Mouse (Mus musculus): Measurements from ENCODE around the gene Rtf2. TPM values are rescaled to one million over a fixed set of nuclear protein-coding genes. Genes with fewer than 3 reads are reported as not detected.

The Rtf2 gene
- total RNA-seq, 4 experiments from 2014 or later: 24.4 to 30.5 (median 27.4) TPM

DNA sequence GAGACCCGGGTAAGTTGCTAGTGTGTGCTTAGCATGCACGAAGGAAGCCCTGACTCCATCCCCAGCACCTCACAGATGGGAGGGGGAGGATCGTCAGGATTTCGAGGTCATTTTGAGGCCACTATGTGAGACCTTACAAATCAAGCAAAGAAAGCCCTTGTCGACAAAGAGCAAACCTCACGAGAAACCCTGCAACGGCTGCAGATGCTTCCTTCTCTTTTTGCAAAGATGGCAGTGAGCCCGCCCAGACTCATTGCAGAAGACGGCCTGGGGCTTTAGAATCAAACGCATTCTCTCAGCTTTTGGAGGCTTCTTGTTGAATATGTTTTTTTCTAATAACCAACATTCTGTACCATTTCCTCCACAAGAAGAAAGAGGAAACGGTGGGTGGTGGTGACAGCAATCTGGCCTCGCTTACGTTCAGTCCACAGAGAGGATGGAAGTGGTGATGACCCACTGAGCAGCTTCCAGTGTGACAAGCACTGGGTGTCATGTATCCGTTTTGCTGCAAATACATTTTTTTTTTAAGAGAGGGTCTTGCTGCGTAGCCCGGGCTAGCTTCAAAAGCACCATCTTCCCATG is 2.9 kb upstream of the Rtf2 start:
- no peak for DNase-seq (ENCODE audit: low spot score in 2 of 2)

- DNase-seq (ENCODE audit: low spot score in 2 of 2): no peak
Measured at GRCm38 (mm10) chr2:172440640-172441005, 267 bp downstream of the Rtf2 start.

- no peak for DNase-seq (ENCODE audit: low spot score in 2 of 2)
Measured at GRCm38 (mm10) chr2:172441176-172441575, 820 bp downstream of the Rtf2 start.

- no peak for DNase-seq (ENCODE audit: low spot score in 2 of 2)
Measured at GRCm38 (mm10) chr2:172445617-172446016, 5.3 kb downstream of the Rtf2 start.

DNA sequence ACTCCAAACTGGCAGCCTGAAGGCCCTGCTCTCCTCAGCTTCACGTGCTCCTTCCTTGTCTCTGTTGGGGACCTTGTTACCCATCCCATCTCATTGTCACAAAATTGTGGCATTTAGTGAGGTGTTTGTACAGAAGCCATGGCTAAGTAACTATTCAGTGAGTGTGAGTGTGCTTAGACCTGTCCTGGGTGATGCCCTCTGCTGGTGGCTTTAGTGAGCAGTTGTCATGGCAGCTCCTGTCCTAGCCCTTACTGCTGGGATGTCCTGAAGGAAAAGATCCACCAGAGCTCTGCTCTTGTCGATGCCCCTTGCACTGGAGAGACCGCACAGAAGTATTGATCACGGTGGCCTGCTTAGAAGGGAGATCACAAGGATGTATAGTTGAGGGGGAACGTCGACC is 7.0 kb downstream of the Rtf2 start:
- DNase-seq (ENCODE audit: low spot score in 2 of 2): no peak

- DNase-seq (ENCODE audit: low spot score in 2 of 2): no peak
Measured at GRCm38 (mm10) chr2:172448329-172448728, 8.0 kb downstream of the Rtf2 start.

DNA sequence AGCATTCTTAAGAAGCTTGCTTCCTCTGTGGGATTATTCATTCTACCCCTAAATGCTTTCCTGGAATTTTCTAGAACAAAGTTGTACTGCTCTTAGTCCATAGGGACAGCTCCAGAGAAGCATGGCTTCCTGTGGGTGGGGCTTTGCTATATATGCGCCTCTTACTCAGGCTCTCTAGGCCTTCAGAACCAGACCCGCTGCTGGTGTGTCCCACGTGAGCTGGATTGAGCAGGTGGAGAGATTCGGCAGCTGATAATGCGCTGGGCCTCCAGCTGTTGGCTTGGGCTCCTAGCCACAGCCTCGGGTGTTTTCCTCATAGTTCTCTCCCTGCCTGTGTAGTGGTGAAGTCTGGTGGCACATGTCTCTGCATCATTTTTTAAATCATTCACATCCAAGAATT is 10.3 kb downstream of the Rtf2 start:
- no peak for DNase-seq (ENCODE audit: low spot score in 2 of 2)

GRCm38 (mm10) chr2:172452031-172452430 is 11.7 kb downstream of the Rtf2 start:
- no peak for DNase-seq (ENCODE audit: low spot score in 2 of 2)

- no peak for DNase-seq (ENCODE audit: low spot score in 2 of 2)
Measured at GRCm38 (mm10) chr2:172452458-172452857, 12.1 kb downstream of the Rtf2 start.

GRCm38 (mm10) chr2:172458496-172458895 is 18.1 kb downstream of the Rtf2 start, which contains the start of gene Gcnt7:
Gene Gcnt7 (minus strand): TSS chr2:172458596.
- DNase-seq (ENCODE audit: low spot score in 2 of 2): no peak

- no peak for DNase-seq (ENCODE audit: low spot score in 2 of 2)
Measured at GRCm38 (mm10) chr2:172460647-172461046, 20.3 kb downstream of the Rtf2 start.

DNA sequence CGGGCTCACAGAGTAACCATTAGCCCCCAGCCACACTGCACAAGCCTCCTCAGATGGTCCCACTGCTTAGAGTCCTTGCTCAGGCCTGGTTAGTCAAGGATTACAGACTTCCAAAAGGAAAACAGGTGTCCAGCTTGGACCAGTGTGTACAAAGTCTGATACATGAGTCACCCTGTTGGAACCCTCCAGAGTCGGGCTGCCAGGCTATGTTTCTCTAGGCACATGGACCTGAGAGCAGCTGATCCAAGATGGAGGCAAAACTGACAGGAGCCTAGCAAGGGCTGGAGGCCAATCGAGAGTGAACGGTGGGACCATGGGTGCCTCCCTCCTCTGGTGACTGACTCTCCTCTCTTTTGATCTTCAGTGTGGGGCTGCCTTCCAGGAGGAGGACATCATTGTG is 22.5 kb downstream of the Rtf2 start:
- peak in 1 of 2 experiments; percentile 25 for DNase-seq (ENCODE audit: low spot score in 2 of 2)

DNA sequence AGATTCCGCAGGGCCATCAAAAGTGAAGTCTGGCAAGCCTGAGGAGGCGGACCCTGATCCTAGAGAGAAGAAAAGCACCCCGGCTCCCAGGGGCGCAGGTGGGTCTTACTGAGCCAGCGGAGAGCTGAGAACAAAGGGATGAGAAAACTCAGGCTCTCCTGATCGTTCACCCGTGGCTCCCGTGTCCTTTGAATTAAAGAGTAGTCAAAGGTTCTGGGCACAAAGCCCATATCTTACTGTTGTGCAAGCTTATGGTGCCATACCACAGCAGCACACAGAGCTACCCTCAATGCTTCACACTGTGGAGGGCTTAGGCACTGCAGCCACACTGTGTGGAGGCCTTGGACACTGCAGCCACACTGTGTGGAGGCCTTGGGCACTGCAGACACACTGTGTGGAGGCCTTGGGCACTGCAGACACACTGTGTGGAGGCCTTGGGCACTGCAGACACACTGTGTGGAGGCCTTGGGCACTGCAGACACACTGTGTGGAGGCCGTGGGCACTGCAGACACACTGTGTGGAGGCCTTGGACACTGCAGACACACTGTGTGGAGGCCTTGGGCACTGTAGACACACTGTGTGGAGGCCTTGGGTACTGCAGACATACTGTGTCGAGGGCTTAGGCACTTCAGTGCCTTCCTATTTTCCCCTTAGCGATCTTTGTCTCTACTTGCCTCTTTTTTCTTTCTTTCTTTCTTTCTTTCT is 26.2 kb downstream of the Rtf2 start:
- no peak for DNase-seq (ENCODE audit: low spot score in 2 of 2)

GRCm38 (mm10) chr2:172467206-172467605 is 26.9 kb downstream of the Rtf2 start:
- no peak for DNase-seq (ENCODE audit: low spot score in 2 of 2)

DNA sequence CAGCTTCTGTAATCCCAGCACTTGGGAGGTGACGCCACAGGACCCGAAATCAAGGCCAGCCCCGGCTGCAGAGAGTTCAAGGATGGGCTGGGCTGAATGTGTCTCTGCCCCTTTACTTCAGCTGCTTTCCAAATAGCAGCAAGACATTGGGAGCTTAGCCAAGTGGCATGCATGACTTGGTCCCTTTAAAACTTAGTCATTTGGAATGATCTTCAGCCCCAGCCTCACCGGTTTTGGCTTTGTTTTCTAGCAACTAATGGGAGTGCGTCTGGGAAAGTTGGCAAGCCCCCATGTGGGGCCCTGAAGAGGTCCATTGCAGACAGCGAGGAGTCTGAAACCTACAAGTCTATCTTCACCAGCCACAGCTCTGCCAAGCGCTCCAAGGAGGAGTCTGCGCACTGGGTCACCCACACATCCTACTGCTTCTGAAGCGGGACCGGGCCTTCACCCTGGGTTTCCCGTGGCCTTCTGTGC is 28.0 kb downstream of the Rtf2 start:
- no peak for DNase-seq (ENCODE audit: low spot score in 2 of 2)

DNA sequence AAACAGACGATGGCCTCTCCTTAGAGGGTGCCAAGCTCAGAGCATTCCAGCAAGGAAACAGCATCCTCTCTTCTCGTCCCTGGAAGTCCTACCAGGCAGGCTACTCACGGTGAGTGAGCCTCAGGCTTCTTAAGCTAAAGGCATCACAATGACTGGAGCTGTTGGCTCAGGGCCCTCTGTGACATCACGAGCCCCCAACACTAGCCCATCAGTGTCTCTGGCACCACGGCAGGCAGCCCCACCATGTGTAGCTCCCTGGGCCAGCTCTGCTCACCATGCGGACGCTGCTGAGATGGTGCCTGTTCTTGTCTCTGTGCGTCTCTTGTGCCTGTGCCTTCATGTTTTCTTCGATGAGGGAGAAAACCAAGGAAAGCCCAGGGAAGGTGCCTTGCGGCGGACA is 32.0 kb downstream of the Rtf2 start, which contains the start of gene Fam209:
Gene Fam209, plus strand, starts transcription at position 203 of the 400 bp plus-strand sequence.
- no peak for DNase-seq (ENCODE audit: low spot score in 2 of 2)

GRCm38 (mm10) chr2:172473591-172473990 is 33.2 kb downstream of the Rtf2 start:
- no peak for DNase-seq (ENCODE audit: low spot score in 2 of 2)

- peak in 1 of 2 experiments; percentile 38 for DNase-seq (ENCODE audit: low spot score in 2 of 2)
Measured at GRCm38 (mm10) chr2:172474970-172475369, 34.6 kb downstream of the Rtf2 start.

GRCm38 (mm10) chr2:172476707-172477260 is 36.4 kb downstream of the Rtf2 start:
- DNase-seq (ENCODE audit: low spot score in 2 of 2): peak; percentile 54 to 63

DNA sequence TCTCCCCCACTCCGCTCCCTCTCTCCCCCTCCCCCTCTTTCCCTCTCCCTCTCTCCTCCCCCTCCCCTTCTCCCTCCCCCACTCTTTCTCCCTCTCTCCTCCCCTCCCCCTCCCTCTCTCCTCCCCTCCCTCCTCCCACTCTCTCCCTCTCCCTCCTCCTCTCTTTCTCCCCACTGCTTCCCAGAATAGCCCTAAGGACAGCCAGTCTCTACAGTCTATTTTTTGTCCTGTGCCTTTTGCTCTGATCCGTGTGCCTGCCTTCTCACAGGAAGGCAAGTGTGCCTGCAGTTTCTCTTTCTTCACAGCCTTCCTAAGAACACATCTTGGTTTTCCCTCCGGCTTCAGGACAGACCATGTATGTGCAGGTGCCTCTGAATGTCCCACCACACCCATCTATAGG is 37.0 kb downstream of the Rtf2 start:
- no peak for DNase-seq (ENCODE audit: low spot score in 2 of 2)

GRCm38 (mm10) chr2:172477860-172478259 is 37.5 kb downstream of the Rtf2 start:
- DNase-seq (ENCODE audit: low spot score in 2 of 2): no peak

- DNase-seq (ENCODE audit: low spot score in 2 of 2): no peak
Measured at GRCm38 (mm10) chr2:172480296-172480695, 39.9 kb downstream of the Rtf2 start.

All from gastrocnemius, adult 8-10 months (tissue).